Comparison of ENCODE assay signal across 18 mouse cellular contexts in genomic region chr7:68038846-68039245, GRCm38 (mm10).
DNase-seq lines count a peak whose midpoint lies in the region; ATAC-seq and TF ChIP-seq lines count a peak whose summit lies in the region.
"Had no signal": no experiment of that assay in that cellular context is flagged by ENCODE, and none has a peak within 500 bp of the region (broad histone marks: within the 10 kb centered on the region; RNA-seq: fewer than 3 reads in every experiment).

No protein-coding gene starts in this region.

- TF ChIP-seq POLR2A in embryonic fibroblast, embryonic 13.5 days (IDR thresholded peaks at IDR 0.05; ENCODE audit: low read depth, low read length), result no peak

- no peak overlapping the region for H3K9ac ChIP-seq in kidney, embryonic 16.5 days (replicated peaks; ENCODE audit: low read length)
- H3K9ac ChIP-seq: embryonic facial prominence, embryonic 12.5 days; forebrain, embryonic 13.5 days; forebrain, postnatal 0 days; hindbrain, embryonic 15.5 days had no signal

- H3K4me1 ChIP-seq in kidney, embryonic 16.5 days (ENCODE audit: insufficient read depth, low read length), result peaks cover 10% of the 10 kb centered on the region; the same call in 1 of the 2 replicates
- no peaks in the 10 kb centered on the region; the same call in 1 of the 2 replicates for H3K4me1 ChIP-seq in embryonic fibroblast, embryonic 13.5 days (ENCODE audit: control insufficient read depth, insufficient read depth, low read length)

- peak; percentile 65 for DNase-seq in kidney, adult 11 months
- DNase-seq in kidney, postnatal 10 days, result no peak
- DNase-seq in kidney, adult 9 months, result peak; percentile 75
- DNase-seq in kidney, postnatal 14 days, result peak; percentile 51
- no peak for DNase-seq in MN1 (ENCODE audit: low spot score)
- DNase-seq: adrenal gland, postnatal 10 days; cerebellum, adult 11-12 months; cerebellum, adult 9-10 months; cerebellum, postnatal 25 days; forebrain, postnatal 0 days; gastrocnemius, postnatal 14 days; heart, postnatal 36 days had no signal

- no peak for ATAC-seq in kidney, embryonic 16.5 days (ENCODE audit: low FRiP score, low TSS enrichment)
- ATAC-seq in erythroid progenitor cell, adult 5-6 weeks (replicated peaks; ENCODE audit: low FRiP score, poor library complexity, severe bottlenecking), result no peak
- ATAC-seq: forebrain, embryonic 13.5 days; forebrain, postnatal 0 days had no signal

- H3K36me3 ChIP-seq in kidney, embryonic 16.5 days (ENCODE audit: insufficient read depth, low read length), result no peaks in the 10 kb centered on the region
- H3K36me3 ChIP-seq: hindbrain, embryonic 15.5 days had no signal

- H3K4me3 ChIP-seq in kidney, embryonic 16.5 days (ENCODE audit: low read length), result no peak overlapping the region
- no peak overlapping the region for H3K4me3 ChIP-seq in embryonic fibroblast, embryonic 13.5 days (ENCODE audit: insufficient read depth, low read length)
- H3K4me3 ChIP-seq: embryonic facial prominence, embryonic 12.5 days; forebrain, embryonic 13.5 days; hindbrain, embryonic 15.5 days had no signal

- TF ChIP-seq CTCF in embryonic fibroblast, embryonic 13.5 days (IDR thresholded peaks at IDR 0.05; ENCODE audit: borderline replicate concordance, insufficient read depth, low read length), result no peak

- H3K27me3 ChIP-seq in kidney, embryonic 16.5 days (ENCODE audit: insufficient read depth, low read length), result no peaks in the 10 kb centered on the region
- H3K27me3 ChIP-seq: embryonic facial prominence, embryonic 12.5 days; forebrain, embryonic 13.5 days; hindbrain, embryonic 15.5 days had no signal

- no peak overlapping the region for H3K4me2 ChIP-seq in kidney, embryonic 16.5 days (replicated peaks; ENCODE audit: low read depth, low read length)
- H3K4me2 ChIP-seq: embryonic facial prominence, embryonic 12.5 days; forebrain, embryonic 13.5 days; hindbrain, embryonic 15.5 days had no signal

- H3K9me3 ChIP-seq in kidney, embryonic 16.5 days (ENCODE audit: low read length), result no peaks in the 10 kb centered on the region
- H3K9me3 ChIP-seq: embryonic facial prominence, embryonic 12.5 days; forebrain, embryonic 13.5 days; hindbrain, embryonic 15.5 days had no signal

- WGBS in kidney, embryonic 16.5 days, result 42% methylated on average over 8 of the region's 8 CpGs

- H3K27ac ChIP-seq in kidney, embryonic 16.5 days (ENCODE audit: low read length), result no peak overlapping the region
- peak overlapping the region; percentile 14; the same call in 1 of the 2 replicates for H3K27ac ChIP-seq in embryonic fibroblast, embryonic 13.5 days (ENCODE audit: insufficient read depth, low read length)
- H3K27ac ChIP-seq: embryonic facial prominence, embryonic 12.5 days; forebrain, embryonic 13.5 days; hindbrain, embryonic 15.5 days had no signal

Comparison
In these comparisons a context has a peak if more than half of its experiments do, and no peak if none do; other contexts are left out.
1. DNase-seq: peak in kidney, adult 11 months (single experiment), kidney, adult 9 months (single experiment) and kidney, postnatal 14 days (single experiment); none in kidney, postnatal 10 days (single experiment) and MN1 (single experiment).